Mouse (Mus musculus) embryo, embryonic 9.5 days (tissue): ENCODE results near the gene Ank3.

ENCODE experiments used
- DNase-seq: peaks from one replicate; pipeline ENCODE4 v3.0.0-alpha.2; 2017; ENCODE audit errors: extremely low spot score

The Ank3 gene

DNA sequence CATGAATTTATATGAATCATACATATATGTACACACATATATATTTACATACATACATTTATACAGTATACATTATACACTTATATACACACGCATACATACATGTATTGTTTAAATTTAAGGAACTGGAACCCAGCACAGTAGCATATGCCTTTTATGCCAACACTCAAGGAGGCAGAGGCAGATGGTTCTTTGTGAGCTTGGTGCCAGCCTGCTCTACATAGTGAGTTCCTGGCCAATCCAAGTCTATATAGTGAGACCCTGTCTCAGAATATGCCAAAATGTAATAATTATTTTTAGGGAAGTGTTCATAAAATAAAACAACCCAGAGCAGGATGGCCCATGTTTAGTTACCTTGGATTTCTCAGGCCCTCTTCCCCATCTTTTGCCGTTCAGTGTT lies 581.1 kb downstream of the Ank3 start:
- no peak for DNase-seq

DNA sequence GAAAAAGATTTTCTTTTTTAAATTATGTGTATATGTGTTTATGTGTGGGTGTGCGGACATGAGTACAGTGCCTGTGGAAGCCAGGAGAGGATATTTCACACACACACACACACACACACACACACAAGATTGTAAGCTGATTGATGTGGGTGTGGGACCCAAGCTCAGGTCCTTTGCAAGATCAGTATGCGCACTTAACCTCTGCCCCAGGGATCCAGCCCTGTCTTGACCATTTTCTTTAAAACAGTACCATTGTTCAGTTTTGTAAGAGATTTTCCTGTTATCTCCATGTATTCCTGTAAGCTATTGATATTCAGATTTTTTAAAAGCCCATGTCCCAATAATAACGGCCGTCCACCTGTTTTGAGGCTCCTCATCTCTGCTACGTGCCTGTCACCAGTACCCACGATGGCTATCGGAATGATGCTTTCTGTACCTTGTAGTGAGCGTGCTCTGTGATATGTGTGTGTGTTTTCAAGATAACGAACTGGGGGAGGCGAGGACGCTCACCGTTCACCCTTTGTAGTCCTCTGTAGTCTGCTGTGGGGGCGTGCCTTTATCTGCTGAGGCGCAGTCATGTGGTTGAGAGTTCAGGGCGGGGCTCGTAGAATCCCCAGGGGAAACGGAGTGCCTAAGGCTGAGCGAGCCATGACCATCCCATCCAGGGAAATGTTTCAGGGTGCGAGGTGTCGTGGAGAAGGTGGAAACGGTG lies 583.0 kb downstream of the Ank3 start:
- no peak for DNase-seq

DNA sequence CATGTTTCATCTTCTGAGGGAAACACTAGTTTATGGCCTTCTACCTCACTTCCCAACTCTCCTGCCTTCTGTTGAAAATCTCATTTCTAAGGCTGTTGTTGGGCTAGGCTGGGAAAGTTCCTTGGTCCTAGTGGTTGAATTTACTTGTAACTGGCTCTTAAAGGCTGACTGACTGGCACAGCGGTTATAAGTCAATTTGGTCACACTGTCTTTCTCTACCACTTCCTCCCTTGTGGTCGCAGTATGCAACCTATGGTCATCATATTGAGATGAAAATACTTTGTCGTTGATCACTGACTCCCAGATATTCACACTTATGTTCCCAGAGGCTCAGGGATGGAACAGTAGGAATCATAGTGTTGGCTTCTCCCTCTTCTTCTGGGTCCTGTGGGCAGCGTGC lies 584.1 kb downstream of the Ank3 start:
- DNase-seq, result no peak

DNA sequence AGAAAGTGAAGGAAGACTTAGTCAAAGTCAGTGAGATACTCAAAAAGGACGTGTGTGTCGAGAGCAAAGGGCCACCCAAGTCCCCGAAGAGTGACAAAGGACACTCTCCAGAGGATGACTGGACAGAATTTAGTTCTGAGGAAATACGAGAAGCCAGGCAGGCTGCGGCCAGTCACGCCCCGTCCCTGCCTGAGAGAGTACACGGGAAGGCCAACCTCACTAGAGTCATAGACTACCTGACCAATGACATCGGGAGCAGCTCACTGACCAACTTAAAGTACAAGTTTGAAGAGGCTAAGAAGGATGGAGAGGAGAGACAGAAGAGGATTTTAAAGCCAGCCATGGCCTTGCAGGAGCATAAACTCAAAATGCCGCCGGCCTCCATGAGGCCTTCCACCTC lies 588.9 kb downstream of the Ank3 start:
- no peak for DNase-seq

DNA sequence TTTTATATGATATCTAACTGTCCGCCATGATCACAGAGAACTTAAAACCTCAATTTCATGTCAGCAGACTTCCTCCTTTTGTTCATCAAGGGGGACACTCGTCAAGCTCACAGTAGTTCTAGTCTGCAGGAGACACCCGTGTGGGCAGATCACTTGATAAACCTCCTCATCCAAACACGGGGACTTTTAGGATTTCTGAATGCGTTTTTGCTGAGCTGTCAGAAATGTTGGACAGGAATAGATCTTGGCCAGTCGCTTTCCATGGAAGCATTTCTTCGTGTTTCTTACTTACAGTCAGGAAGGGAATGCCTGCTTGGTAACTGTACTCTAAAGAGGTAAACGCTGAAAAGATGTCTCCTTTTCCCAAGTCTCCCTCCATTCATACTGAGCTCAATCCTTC lies 598.5 kb downstream of the Ank3 start:
- DNase-seq, result no peak

DNA sequence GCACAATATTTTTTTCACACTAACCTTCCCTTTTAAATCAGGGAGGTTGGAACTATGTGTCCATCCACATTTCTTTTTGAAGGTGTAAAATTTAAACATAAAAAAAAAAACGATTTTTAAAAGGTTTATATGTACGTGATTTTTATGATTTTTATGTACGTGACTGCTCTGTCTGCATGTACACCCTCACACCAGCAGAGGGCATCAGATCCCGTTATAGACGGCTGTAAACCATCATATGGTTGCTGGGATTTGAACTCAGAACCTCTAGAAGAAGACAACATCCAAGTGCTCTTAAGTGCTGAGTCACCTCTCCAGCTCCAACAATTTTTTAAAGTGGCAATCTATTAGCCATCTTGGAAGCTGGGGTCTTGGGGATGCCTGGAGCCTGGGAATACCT lies 605.5 kb downstream of the Ank3 start:
- no peak for DNase-seq

DNA sequence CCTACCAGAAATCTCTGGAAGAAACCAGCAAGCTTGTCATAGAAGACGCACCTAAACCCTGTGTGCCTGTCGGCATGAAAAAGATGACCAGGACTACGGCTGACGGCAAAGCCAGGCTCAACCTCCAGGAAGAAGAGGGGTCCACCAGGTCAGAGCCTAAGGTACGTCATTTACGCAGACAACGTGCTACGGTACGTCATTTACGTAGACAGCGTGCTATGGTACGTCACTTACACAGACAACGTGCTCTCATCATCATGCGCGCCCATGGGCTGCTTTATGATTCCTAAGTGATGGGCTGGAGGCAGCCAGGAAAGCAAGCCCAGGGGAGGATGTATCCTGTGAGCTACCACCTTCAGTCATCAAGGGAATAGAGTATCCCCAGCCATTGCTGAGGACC lies 606.3 kb downstream of the Ank3 start:
- no peak for DNase-seq

DNA sequence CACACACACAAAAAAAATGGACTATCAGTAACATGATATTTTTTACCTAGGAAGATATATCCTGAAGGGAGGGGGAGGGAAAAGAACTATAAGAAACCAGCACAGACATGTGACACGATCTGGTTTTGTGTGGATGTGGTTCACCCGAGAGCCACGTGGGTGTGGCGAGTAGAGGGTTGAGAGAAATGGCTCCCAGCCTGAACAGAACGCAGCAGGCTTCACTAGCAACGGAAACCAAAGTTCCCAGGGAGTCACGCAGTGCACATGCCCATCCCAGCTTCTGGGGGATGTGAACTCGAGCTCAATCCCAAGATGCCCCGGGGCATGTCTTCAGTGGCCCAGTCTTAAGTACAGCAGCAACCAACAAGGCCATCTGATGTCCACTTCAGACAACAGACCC lies 607.8 kb downstream of the Ank3 start:
- peak; percentile 11 for DNase-seq

DNA sequence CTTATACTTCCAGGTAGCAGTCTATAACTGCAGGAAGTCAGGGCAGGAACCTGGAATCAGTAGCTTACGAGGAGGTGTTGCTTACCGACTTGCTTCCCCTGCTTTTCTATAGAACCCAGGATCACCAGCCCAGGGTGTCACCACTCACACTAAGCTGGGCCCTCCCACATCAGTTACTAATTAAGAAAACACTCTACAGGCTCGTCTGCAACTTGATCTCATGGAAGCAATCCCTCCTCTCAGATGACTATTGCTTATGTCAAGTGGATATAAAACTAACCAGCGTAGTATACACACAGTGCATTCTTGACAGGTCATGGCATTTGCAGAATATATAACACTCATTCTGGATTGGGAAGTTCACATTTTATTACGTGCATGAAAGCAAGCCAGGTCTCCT lies 613.2 kb downstream of the Ank3 start:
- DNase-seq, result no peak

DNA sequence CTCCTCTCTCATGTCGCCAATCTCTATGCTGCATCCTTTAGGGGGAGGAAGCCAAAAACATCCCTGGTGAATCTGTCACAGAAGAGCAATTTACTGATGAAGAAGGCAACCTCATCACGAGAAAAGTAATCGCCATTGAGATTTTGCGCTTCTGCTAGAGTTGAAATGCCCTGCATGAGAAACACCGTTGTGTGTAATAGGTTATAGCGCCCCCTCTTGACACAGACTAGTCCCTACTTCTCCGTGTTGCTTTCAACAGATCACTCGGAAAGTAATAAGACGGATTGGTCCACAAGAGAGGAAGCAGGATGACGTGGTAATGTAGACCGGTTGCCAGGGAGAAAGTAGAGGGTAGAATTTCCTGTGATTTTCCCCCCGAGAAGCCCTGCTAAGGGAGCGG lies 615.4 kb downstream of the Ank3 start:
- no peak for DNase-seq

DNA sequence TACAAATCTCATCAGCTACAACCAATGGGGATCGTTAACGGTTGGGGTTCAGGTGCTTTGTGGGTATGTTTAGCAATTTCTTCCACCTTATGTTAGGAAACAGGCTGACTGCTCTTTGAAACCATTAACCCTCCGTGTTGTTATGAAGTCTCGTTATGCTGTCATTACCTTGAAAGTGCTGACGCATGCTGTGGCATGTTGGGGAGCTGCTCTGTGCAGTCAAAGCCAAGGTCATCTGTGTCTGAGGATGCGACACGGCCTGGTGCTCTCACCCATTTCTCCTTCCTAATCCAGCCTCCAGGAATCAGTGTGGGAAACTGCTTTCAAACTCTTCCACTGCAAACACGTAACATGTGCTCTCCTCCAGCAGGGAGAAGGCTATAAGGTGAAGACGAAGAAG lies 616.6 kb downstream of the Ank3 start:
- no peak for DNase-seq

DNA sequence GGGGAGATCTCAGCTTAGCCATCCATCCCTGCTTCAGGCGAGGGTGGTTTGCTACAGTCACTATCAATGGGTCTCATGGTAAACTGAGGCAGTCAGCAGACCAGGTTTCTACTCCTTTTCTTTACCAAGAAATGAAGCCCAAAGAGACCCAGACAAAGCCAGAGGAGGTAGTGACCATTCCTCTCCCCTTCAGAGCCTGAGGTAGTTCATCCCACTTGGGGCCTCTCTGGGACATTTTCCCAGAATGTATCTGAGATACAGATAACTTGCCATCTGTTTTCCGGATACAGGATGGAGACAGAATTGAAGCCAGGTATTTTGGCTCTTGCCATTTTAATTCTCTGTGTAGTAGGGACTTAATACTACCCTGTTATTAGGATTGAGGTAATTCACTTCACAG lies 620.1 kb downstream of the Ank3 start:
- DNase-seq, result no peak

DNA sequence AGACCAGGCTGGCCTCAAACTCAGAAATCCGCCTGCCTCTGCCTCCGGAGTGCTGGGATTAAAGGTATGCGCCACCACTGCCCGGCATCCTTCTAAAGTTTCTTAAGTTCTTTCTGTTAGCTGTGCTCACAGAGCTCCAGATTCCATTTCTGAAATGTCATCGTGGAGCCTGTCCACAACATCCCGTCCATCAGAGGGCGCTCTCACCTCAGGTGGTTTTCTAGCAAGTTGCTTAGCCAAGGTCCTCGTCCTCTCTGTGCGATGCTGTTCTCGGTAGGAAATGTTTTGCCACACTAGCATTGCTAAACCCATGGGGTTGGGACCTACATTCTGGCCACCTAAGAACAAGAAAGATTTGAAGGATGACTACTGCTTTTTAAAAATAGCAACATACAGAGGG lies 623.1 kb downstream of the Ank3 start:
- no peak for DNase-seq

DNA sequence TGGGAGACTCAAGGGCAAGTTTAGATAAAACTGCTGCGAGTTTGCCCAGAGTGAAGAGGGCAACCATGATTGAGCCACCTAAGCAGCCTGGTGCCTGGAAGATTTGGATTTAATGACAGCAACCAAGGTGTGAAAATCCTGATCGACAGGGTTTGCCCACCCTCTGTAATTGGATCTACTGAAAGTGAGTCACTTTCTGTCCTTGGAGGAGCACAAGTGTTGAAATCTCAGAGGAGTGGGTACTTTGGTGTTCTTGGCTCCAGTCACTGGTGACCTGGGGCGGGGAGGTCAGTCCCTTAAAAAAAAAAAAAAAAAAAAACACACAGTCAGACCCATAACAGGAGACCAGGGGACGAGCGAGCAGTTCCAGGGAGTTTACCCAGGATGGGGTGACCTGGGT lies 624.0 kb downstream of the Ank3 start:
- no peak for DNase-seq

DNA sequence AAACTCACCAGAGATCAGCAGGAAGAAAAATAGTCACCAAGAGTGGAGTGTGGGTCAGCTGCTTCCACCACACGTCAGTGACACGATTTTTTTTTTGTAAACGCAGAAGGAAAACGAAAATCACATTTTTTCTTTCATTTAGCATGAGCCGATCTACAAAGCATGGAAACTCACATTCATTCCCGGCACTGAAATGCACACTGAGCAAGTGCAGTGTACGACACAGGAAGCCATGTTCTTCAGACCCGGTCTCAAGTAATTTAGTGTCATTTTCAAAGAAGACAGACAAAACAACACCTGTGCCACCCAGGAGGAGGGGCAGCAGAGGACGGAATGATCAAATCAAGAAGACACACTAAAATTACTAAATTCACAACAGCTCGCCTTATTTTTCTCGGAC lies 625.3 kb downstream of the Ank3 start:
- DNase-seq, result no peak

DNA sequence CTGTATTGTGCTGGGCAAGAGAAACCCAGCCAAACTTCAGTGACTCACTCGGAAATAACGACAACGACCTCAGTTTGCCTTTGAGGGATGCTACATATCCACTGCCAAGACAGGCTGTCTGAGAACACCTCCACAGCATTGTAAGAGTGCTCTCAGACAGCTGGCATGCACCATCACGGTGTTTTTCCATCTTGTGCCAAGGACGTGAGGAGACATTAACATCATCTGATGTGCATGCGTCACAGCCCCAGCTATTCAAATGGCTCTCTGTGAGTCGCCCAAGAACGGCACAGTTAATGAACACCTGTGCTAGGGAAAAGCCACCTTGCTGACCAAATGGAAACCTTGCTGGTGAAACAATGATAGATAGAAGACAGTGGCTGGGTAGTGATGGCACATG lies 633.4 kb downstream of the Ank3 start:
- DNase-seq, result no peak

DNA sequence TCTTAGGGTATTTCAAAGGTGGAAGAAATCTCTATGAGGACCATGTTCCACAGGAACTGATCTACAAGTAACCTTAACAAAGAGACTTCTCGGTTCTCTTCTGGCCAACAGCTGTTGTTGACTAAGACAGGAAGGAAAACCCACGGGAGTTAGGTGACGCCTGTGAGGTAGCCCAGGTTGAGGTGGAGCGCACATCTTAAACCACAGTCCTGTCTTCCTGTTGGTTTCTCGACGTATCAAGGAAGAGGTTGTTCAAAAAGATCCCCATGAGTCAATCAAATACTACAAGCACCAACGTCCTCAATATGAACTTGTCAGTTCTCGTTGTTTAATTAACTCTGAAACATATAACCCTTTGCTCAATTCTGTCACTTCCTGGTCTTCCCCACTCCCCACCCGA lies 634.4 kb downstream of the Ank3 start:
- DNase-seq, result no peak

DNA sequence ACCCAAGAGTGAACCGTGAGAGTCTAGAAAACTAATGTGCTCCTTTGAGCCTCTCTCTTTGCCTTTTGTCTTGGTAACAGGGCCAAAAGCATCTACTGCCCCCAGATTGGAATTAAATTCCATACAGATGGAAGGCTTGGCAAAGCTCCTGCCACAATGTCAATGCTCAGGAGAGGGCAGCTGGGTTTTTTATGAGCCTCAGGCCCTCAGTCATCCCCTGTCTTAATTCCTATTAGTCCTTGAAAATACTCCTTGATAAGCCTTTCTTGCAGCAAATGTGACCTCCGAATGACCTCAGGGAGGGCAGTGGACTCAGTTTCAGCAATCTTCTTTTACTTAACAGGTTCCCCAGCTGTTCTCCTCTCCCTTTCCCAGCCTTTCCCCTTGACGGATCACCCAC lies 635.3 kb downstream of the Ank3 start:
- DNase-seq, result peak; percentile 5

DNA sequence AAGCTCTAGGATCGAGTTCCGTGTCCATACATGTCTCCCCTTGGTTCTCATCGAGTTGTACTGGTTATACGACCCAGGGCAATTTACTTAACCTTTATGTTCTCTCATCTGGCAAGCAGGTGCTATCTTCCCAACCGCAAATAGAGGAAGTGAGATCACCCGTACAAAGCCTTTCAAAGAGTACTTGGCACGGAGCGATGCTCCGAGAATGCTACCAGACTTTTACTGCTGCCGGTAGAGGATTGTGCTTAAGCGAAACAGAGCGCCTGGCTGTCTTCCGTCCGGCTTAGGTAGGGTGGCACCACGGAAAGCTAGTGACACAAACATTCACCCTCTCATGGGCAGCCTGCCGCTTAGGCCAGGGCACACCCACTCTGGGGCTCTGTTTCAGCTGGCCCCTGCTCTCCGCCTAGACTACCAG lies 641.3 kb downstream of the Ank3 start:
- DNase-seq, result no peak

DNA sequence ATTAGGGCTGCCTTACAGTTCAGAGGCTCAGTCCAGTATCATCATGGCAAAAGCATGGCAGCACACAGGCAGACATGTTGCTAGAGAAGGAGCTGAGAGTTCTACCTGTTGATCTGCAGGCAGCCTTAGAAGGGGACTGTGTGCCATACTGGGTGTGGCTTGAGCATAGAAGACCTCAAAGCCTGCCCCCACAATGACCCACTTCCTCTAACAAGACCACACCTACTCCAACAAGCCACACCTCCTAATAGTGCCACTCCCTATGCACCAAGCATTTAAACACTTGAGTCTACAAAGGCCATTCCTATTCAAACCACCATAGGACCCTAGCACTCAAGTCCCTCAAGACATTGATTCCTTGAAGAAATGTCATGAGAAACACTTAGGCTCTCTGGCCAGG lies 643.0 kb downstream of the Ank3 start:
- no peak for DNase-seq

DNA sequence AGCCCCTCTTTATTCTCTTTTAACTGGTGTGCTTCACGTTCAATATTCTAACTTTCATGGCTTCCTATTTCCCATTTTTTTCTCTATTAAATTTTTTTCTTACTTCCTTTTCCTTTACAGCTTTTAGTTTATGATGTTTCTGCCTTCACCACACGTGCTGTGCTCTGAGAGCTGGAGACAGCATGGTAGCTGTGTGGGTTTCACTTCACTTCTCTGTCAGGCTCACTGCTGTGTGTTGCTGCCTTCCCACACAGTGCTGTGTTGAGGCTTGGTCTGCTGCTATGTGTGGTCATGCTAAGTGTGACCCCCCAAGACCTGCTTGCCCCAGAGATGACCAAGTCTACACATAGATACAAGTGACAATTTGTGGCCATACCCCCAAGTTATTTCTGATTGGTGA lies 647.1 kb downstream of the Ank3 start:
- no peak for DNase-seq

DNA sequence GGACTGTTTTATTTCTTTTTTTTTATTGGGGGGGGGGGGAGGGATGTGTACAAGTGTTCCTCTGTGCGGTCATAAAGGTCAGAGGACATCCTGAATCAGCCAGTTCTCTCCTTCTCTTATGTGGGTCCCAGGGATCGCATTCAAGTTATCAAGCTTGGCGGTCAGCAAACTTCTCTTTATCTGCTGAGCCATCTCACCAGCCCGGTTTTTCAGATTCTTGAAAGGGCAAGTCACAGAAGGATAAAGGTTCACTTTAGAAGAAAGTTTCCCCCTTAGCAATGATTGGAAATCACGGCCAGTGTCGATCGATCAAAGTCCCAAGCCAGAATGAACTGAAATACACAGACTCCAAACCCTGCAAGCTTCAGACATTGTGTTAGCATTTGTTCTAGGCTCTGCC lies 651.2 kb downstream of the Ank3 start:
- DNase-seq, result no peak

DNA sequence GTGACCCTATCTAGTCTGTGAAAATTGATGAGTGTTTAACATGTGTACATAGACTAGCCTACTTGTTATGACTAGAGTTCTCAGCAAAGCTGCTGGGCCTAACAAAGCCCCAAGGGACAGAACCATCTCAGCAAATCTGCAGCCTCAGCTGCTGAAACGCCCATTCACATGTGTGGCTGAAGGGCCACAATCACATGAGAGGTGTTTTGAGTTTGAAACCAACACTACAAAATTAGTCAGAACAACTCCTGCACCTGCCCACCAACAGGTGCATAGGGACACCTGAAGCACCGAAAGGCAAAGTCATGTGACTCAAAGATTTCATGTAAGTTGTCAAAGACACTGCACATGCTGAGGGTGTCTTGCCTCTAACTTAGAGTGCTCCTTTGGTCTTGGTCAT lies 656.7 kb downstream of the Ank3 start:
- DNase-seq, result no peak

DNA sequence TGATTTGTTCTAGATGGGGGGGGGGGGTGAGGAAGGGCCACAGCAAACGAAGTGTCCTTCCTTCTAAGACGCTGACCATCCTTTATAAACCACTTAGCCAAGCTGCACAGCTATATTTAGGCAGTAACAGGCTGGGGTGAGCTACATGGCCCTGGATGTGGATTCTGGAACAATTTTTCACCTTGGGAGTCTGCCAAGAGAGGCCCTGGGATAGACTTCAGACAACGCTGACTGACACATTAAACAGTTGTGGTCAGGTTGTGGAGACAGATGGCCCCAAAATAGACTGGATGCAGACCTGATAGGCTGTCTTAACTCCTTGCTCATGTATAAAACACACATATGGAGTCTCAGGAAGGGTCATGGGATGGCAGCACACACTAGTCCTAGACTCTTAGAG lies 658.5 kb downstream of the Ank3 start:
- DNase-seq, result no peak
